In the genomic region with DNA sequence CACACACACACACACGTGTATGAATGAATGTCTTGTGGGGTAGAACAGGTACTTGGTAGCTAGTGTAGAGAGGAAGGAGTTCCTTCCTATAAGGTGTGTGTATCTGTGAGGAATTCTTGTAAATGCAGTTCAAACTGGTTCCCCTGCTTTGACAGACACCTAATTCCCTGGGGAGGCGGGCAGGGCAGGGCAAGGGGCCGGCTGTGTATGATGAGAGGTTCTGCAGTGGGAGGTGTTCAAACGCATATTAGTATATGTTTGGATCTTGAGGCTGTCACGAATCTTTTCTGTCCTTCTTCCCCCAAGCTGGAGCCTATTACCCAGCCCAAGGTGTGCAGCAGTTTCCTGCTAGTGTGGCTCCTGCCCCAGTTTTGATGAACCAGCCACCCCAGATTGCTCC, we compare ENCODE assay signal across 12 mouse cellular contexts. TPM values are rescaled to one million over a fixed set of nuclear protein-coding genes. Genes with fewer than 3 reads are reported as not detected.
DNase-seq lines count a peak whose midpoint lies in the region; ATAC-seq and TF ChIP-seq lines count a peak whose summit lies in the region.
"Had no signal": no experiment of that assay in that cellular context is flagged by ENCODE, and none has a peak within 500 bp of the region (broad histone marks: within the 10 kb centered on the region; RNA-seq: fewer than 3 reads in every experiment).

No protein-coding gene starts in this region.

- no peak overlapping the region for H3K4me2 ChIP-seq in heart, postnatal 0 days (ENCODE audit: low read depth, low read length)
- no peak overlapping the region for H3K4me2 ChIP-seq in midbrain, embryonic 11.5 days
- no peak overlapping the region for H3K4me2 ChIP-seq in midbrain, embryonic 14.5 days (ENCODE audit: low read length)
- H3K4me2 ChIP-seq in liver, embryonic 12.5 days, result no peak overlapping the region
- H3K4me2 ChIP-seq: embryonic facial prominence, embryonic 12.5 days had no signal

- H3K9ac ChIP-seq in heart, postnatal 0 days (replicated peaks; ENCODE audit: low read depth, low read length), result no peak overlapping the region
- H3K9ac ChIP-seq in midbrain, embryonic 11.5 days (ENCODE audit: low read length), result no peak overlapping the region
- no peak overlapping the region for H3K9ac ChIP-seq in midbrain, embryonic 14.5 days (replicated peaks; ENCODE audit: low read length)
- 0 out of 2 replicates have a peak overlapping the region, but pooled peaks have one; percentile 1 for H3K9ac ChIP-seq in liver, embryonic 12.5 days
- H3K9ac ChIP-seq: embryonic facial prominence, embryonic 12.5 days had no signal

- H3K4me3 ChIP-seq in heart, postnatal 0 days (ENCODE audit: low read depth, low read length), result no peak overlapping the region
- H3K4me3 ChIP-seq in midbrain, embryonic 11.5 days (ENCODE audit: low read depth, low read length), result no peak overlapping the region
- no peak overlapping the region for H3K4me3 ChIP-seq in midbrain, embryonic 14.5 days (replicated peaks; ENCODE audit: low read depth, low read length)
- no peak overlapping the region for H3K4me3 ChIP-seq in liver, embryonic 12.5 days
- H3K4me3 ChIP-seq: embryonic facial prominence, embryonic 12.5 days had no signal

- ATAC-seq in heart, postnatal 0 days (ENCODE audit: insufficient read depth, low read depth), result no peak
- no peak for ATAC-seq in midbrain, embryonic 11.5 days (ENCODE audit: low FRiP score)
- ATAC-seq in midbrain, embryonic 14.5 days (ENCODE audit: low FRiP score, low TSS enrichment), result no peak
- ATAC-seq in liver, embryonic 12.5 days, result no peak
- ATAC-seq: CD4-positive, CD25-positive, alpha-beta regulatory T cell, adult 4 months; forebrain, embryonic 14.5 days had no signal

- WGBS in heart, postnatal 0 days, result 85% methylated on average over 5 of the region's 5 CpGs
- WGBS in midbrain, embryonic 11.5 days, result 92% methylated on average over 5 of the region's 5 CpGs
- WGBS in midbrain, embryonic 14.5 days, result 86% methylated on average over 5 of the region's 5 CpGs
- WGBS in liver, embryonic 12.5 days (ENCODE audit: insufficient replicate concordance), result 82% methylated on average over 5 of the region's 5 CpGs

- H3K27me3 ChIP-seq in heart, postnatal 0 days (ENCODE audit: control insufficient read depth, insufficient read depth, low read length), result no peaks in the 10 kb centered on the region
- no peaks in the 10 kb centered on the region for H3K27me3 ChIP-seq in midbrain, embryonic 11.5 days (ENCODE audit: control insufficient read depth, insufficient read depth, low read length)
- H3K27me3 ChIP-seq in midbrain, embryonic 14.5 days (ENCODE audit: control insufficient read depth, insufficient read depth, low read length), result no peaks in the 10 kb centered on the region
- no peaks in the 10 kb centered on the region for H3K27me3 ChIP-seq in liver, embryonic 12.5 days (replicated peaks)
- H3K27me3 ChIP-seq: embryonic facial prominence, embryonic 12.5 days; Patski had no signal

- H3K36me3 ChIP-seq in heart, postnatal 0 days (replicated peaks; ENCODE audit: control insufficient read depth, insufficient read depth, low read length), result peaks cover 78% of the 10 kb centered on the region
- peaks cover 57% of the 10 kb centered on the region for H3K36me3 ChIP-seq in midbrain, embryonic 11.5 days (ENCODE audit: control insufficient read depth, insufficient read depth, low read length)
- H3K36me3 ChIP-seq in midbrain, embryonic 14.5 days (ENCODE audit: control insufficient read depth, insufficient read depth, low read length), result peaks cover 76% of the 10 kb centered on the region
- H3K36me3 ChIP-seq in liver, embryonic 12.5 days, result peaks cover 84% of the 10 kb centered on the region

- TF ChIP-seq CTCF in heart, postnatal 0 days (IDR thresholded peaks at IDR 0.05; ENCODE audit: low read depth), result no peak

- peaks cover 26% of the 10 kb centered on the region for H3K4me1 ChIP-seq in heart, postnatal 0 days (ENCODE audit: control insufficient read depth, insufficient read depth)
- H3K4me1 ChIP-seq in midbrain, embryonic 11.5 days (ENCODE audit: control insufficient read depth, insufficient read depth, low read length), result peaks cover 15% of the 10 kb centered on the region
- peaks cover 11% of the 10 kb centered on the region for H3K4me1 ChIP-seq in midbrain, embryonic 14.5 days (ENCODE audit: control insufficient read depth, insufficient read depth, low read length)
- H3K4me1 ChIP-seq in liver, embryonic 12.5 days, result peaks cover 47% of the 10 kb centered on the region

- no peak for DNase-seq in heart, postnatal 0 days (ENCODE audit: low spot score)
- no peak for DNase-seq in heart, postnatal 4 days
- DNase-seq in midbrain, embryonic 11.5 days (ENCODE audit: low spot score, missing footprints), result peak; percentile 47
- DNase-seq in midbrain, embryonic 14.5 days, result no peak
- DNase-seq in adrenal gland, postnatal 14 days, result no peak
- no peak for DNase-seq in cerebellum, adult 18-20 months
- DNase-seq: thymus, adult 18-20 months had no signal

- H3K9me3 ChIP-seq in heart, postnatal 0 days (replicated peaks; ENCODE audit: control insufficient read depth, low read length), result no peaks in the 10 kb centered on the region
- no peaks in the 10 kb centered on the region for H3K9me3 ChIP-seq in midbrain, embryonic 11.5 days (ENCODE audit: control insufficient read depth, low read length)
- H3K9me3 ChIP-seq in midbrain, embryonic 14.5 days (ENCODE audit: control insufficient read depth, low read length), result no peaks in the 10 kb centered on the region
- H3K9me3 ChIP-seq in liver, embryonic 12.5 days (replicated peaks), result no peaks in the 10 kb centered on the region
- H3K9me3 ChIP-seq: embryonic facial prominence, embryonic 12.5 days had no signal

- peak overlapping the region; percentile 35; the same call in 1 of the 2 replicates for H3K27ac ChIP-seq in heart, postnatal 0 days (ENCODE audit: low read depth)
- no peak overlapping the region for H3K27ac ChIP-seq in midbrain, embryonic 11.5 days (ENCODE audit: low read depth, low read length)
- no peak overlapping the region for H3K27ac ChIP-seq in midbrain, embryonic 14.5 days (replicated peaks; ENCODE audit: low read depth, low read length)
- peak overlapping the region; percentile 34; the same call in 1 of the 2 replicates for H3K27ac ChIP-seq in liver, embryonic 12.5 days
- H3K27ac ChIP-seq: embryonic facial prominence, embryonic 12.5 days had no signal

- no peak for TF ChIP-seq EP300 in heart, postnatal 0 days (IDR thresholded peaks at IDR 0.05; ENCODE audit: low read depth)

RNA-seq across cellular contexts. Expression of gene Eif4g1, which starts 9.3 kb away (rescaled TPM):
- total RNA-seq in heart, postnatal 0 days (2014; rRNA removed; ENCODE audit: low replicate concordance), result 296 and 335 TPM in 2 replicates
- polyA plus RNA-seq in heart, postnatal 0 days (2015; fragmentation: Nextera tagmentation; extraction: Ambion mirVana), result 69.5 and 74.6 TPM in 2 replicates
- total RNA-seq in heart, postnatal 4 days (2021), result 100 to 1,000 TPM; 374 TPM
- 132 and 142 TPM in 2 replicates for polyA plus RNA-seq in midbrain, embryonic 11.5 days (2014; fragmentation: Nextera tagmentation; extraction: Ambion mirVana)
- 117 and 123 TPM in 2 replicates for polyA plus RNA-seq in midbrain, embryonic 14.5 days (2014; fragmentation: Nextera tagmentation; extraction: Ambion mirVana)
- polyA plus RNA-seq in liver, embryonic 12.5 days (2016; fragmentation: Nextera tagmentation; extraction: Ambion mirVana), result 180 and 187 TPM in 2 replicates
- total RNA-seq in adrenal gland, postnatal 14 days (2021), result 379 and 389 TPM in 2 replicates

RNA-seq across cellular contexts. Expression of gene Fam131a, which starts 15.7 kb away (rescaled TPM):
- total RNA-seq in heart, postnatal 0 days (2014; rRNA removed; ENCODE audit: low replicate concordance), result 24.8 and 25.5 TPM in 2 replicates
- polyA plus RNA-seq in heart, postnatal 0 days (2015; fragmentation: Nextera tagmentation; extraction: Ambion mirVana), result 8.7 and 8.8 TPM in 2 replicates
- 10 to 100 TPM in 1 of 2 experiments, 1 to 10 TPM in 1; 10.0 to 13.8 TPM for total RNA-seq in heart, postnatal 4 days (2021)
- 8.8 and 12.5 TPM in 2 replicates for polyA plus RNA-seq in midbrain, embryonic 11.5 days (2014; fragmentation: Nextera tagmentation; extraction: Ambion mirVana)
- 45.3 and 50.1 TPM in 2 replicates for polyA plus RNA-seq in midbrain, embryonic 14.5 days (2014; fragmentation: Nextera tagmentation; extraction: Ambion mirVana)
- polyA plus RNA-seq in liver, embryonic 12.5 days (2016; fragmentation: Nextera tagmentation; extraction: Ambion mirVana), result 2.1 and 2.6 TPM in 2 replicates
- total RNA-seq in adrenal gland, postnatal 14 days (2021), result 12.5 and 12.6 TPM in 2 replicates

RNA-seq across cellular contexts. Expression of gene Psmd2, which starts 25.9 kb away (rescaled TPM):
- 156 and 158 TPM in 2 replicates for total RNA-seq in heart, postnatal 0 days (2014; rRNA removed; ENCODE audit: low replicate concordance)
- 198 and 206 TPM in 2 replicates for polyA plus RNA-seq in heart, postnatal 0 days (2015; fragmentation: Nextera tagmentation; extraction: Ambion mirVana)
- 100 to 1,000 TPM; 185 to 194 TPM for total RNA-seq in heart, postnatal 4 days (2021)
- 474 and 502 TPM in 2 replicates for polyA plus RNA-seq in midbrain, embryonic 11.5 days (2014; fragmentation: Nextera tagmentation; extraction: Ambion mirVana)
- 277 and 366 TPM in 2 replicates for polyA plus RNA-seq in midbrain, embryonic 14.5 days (2014; fragmentation: Nextera tagmentation; extraction: Ambion mirVana)
- polyA plus RNA-seq in liver, embryonic 12.5 days (2016; fragmentation: Nextera tagmentation; extraction: Ambion mirVana), result 277 and 289 TPM in 2 replicates
- total RNA-seq in adrenal gland, postnatal 14 days (2021), result 220 and 224 TPM in 2 replicates

RNA-seq across cellular contexts. Expression of gene Polr2h, which starts 40.1 kb away (rescaled TPM):
- total RNA-seq in heart, postnatal 0 days (2014; rRNA removed; ENCODE audit: low replicate concordance), result 8.6 and 27.9 TPM in 2 replicates
- 33.7 and 35.7 TPM in 2 replicates for polyA plus RNA-seq in heart, postnatal 0 days (2015; fragmentation: Nextera tagmentation; extraction: Ambion mirVana)
- total RNA-seq in heart, postnatal 4 days (2021), result 10 to 100 TPM; 15.6 to 16.7 TPM
- polyA plus RNA-seq in midbrain, embryonic 11.5 days (2014; fragmentation: Nextera tagmentation; extraction: Ambion mirVana), result 104 and 119 TPM in 2 replicates
- polyA plus RNA-seq in midbrain, embryonic 14.5 days (2014; fragmentation: Nextera tagmentation; extraction: Ambion mirVana), result 89.6 and 95.7 TPM in 2 replicates
- polyA plus RNA-seq in liver, embryonic 12.5 days (2016; fragmentation: Nextera tagmentation; extraction: Ambion mirVana), result 66.1 and 68.4 TPM in 2 replicates
- 33.1 and 34.3 TPM in 2 replicates for total RNA-seq in adrenal gland, postnatal 14 days (2021)

RNA-seq across cellular contexts. Expression of gene Clcn2, which starts 40.2 kb away (rescaled TPM):
- total RNA-seq in heart, postnatal 0 days (2014; rRNA removed; ENCODE audit: low replicate concordance), result 4.6 and 16.9 TPM in 2 replicates
- polyA plus RNA-seq in heart, postnatal 0 days (2015; fragmentation: Nextera tagmentation; extraction: Ambion mirVana), result 1.4 and 1.9 TPM in 2 replicates
- total RNA-seq in heart, postnatal 4 days (2021), result 1 to 10 TPM; 3.2 to 4.5 TPM
- 15.1 and 16.0 TPM in 2 replicates for polyA plus RNA-seq in midbrain, embryonic 11.5 days (2014; fragmentation: Nextera tagmentation; extraction: Ambion mirVana)
- 27.2 and 30.9 TPM in 2 replicates for polyA plus RNA-seq in midbrain, embryonic 14.5 days (2014; fragmentation: Nextera tagmentation; extraction: Ambion mirVana)
- 14.0 and 14.5 TPM in 2 replicates for polyA plus RNA-seq in liver, embryonic 12.5 days (2016; fragmentation: Nextera tagmentation; extraction: Ambion mirVana)
- total RNA-seq in adrenal gland, postnatal 14 days (2021), result 19.5 and 26.8 TPM in 2 replicates

Comparison
In these comparisons a context has a peak if more than half of its experiments do, and no peak if none do; other contexts are left out.
1. H3K27ac ChIP-seq: peak in heart, postnatal 0 days (single experiment) and liver, embryonic 12.5 days (single experiment); none in midbrain, embryonic 11.5 days (single experiment) and midbrain, embryonic 14.5 days (single experiment).